10 mouse cellular contexts compared by ENCODE assay signal in genomic region chr1:41652210-41652609, GRCm38 (mm10).
DNase-seq lines count a peak whose midpoint lies in the region; ATAC-seq and TF ChIP-seq lines count a peak whose summit lies in the region.
"Had no signal": no experiment of that assay in that cellular context is flagged by ENCODE, and none has a peak within 500 bp of the region (broad histone marks: within the 10 kb centered on the region; RNA-seq: fewer than 3 reads in every experiment).

No protein-coding gene starts in this region.

- ATAC-seq in embryonic facial prominence, embryonic 15.5 days (ENCODE audit: insufficient number of reproducible peaks, low FRiP score, low TSS enrichment, low read depth), result no peak
- peak; percentile 34 for ATAC-seq in hindbrain, embryonic 16.5 days
- peak; percentile 43 for ATAC-seq in midbrain, embryonic 15.5 days (replicated peaks)

- no peak for TF ChIP-seq CTCF in layer of hippocampus, adult 2 months (conservative IDR thresholded peaks at IDR 0.05)

- no peaks in the 10 kb centered on the region for H3K9me3 ChIP-seq in embryonic facial prominence, embryonic 15.5 days (replicated peaks)
- H3K9me3 ChIP-seq in hindbrain, embryonic 16.5 days (ENCODE audit: control insufficient read depth, low read length), result no peaks in the 10 kb centered on the region
- no peaks in the 10 kb centered on the region for H3K9me3 ChIP-seq in midbrain, embryonic 15.5 days

- H3K4me3 ChIP-seq in layer of hippocampus, adult 2 months, result peak overlapping the region; percentile 1; the same call in 1 of the 2 replicates
- no peak overlapping the region; the same call in 1 of the 2 replicates for H3K4me3 ChIP-seq in embryonic facial prominence, embryonic 15.5 days (replicated peaks)
- no peak overlapping the region for H3K4me3 ChIP-seq in hindbrain, embryonic 16.5 days (ENCODE audit: low read length)
- no peak overlapping the region for H3K4me3 ChIP-seq in midbrain, embryonic 15.5 days

- H3K27ac ChIP-seq in layer of hippocampus, adult 2 months, result no peak overlapping the region
- H3K27ac ChIP-seq in embryonic facial prominence, embryonic 15.5 days (replicated peaks), result no peak overlapping the region
- H3K27ac ChIP-seq in hindbrain, embryonic 16.5 days (ENCODE audit: low read depth, low read length), result no peak overlapping the region
- peak overlapping the region; percentile 23 for H3K27ac ChIP-seq in midbrain, embryonic 15.5 days
- H3K27ac ChIP-seq: liver, embryonic 14.5 days had no signal

- H3K9ac ChIP-seq in embryonic facial prominence, embryonic 15.5 days, result no peak overlapping the region
- no peak overlapping the region for H3K9ac ChIP-seq in hindbrain, embryonic 16.5 days (ENCODE audit: low read depth, low read length)
- H3K9ac ChIP-seq in midbrain, embryonic 15.5 days, result no peak overlapping the region
- H3K9ac ChIP-seq: liver, embryonic 14.5 days had no signal

- 16% methylated on average over 3 of the region's 3 CpGs for WGBS in embryonic facial prominence, embryonic 15.5 days
- WGBS in hindbrain, embryonic 16.5 days, result 26% methylated on average over 3 of the region's 3 CpGs
- WGBS in midbrain, embryonic 15.5 days, result 17% methylated on average over 3 of the region's 3 CpGs

- intact Hi-C loops in left cerebral cortex, postnatal 10 days (cut with DNase I), result no loop called here

- no peaks in the 10 kb centered on the region for H3K36me3 ChIP-seq in embryonic facial prominence, embryonic 15.5 days
- H3K36me3 ChIP-seq in hindbrain, embryonic 16.5 days (ENCODE audit: control insufficient read depth, insufficient read depth, low read length), result no peaks in the 10 kb centered on the region
- no peaks in the 10 kb centered on the region for H3K36me3 ChIP-seq in midbrain, embryonic 15.5 days (replicated peaks)

- H3K27me3 ChIP-seq in embryonic facial prominence, embryonic 15.5 days, result no peaks in the 10 kb centered on the region
- H3K27me3 ChIP-seq in hindbrain, embryonic 16.5 days (replicated peaks; ENCODE audit: control insufficient read depth, insufficient read depth, low read length), result no peaks in the 10 kb centered on the region
- H3K27me3 ChIP-seq in midbrain, embryonic 15.5 days (replicated peaks), result no peaks in the 10 kb centered on the region

- DNase-seq in layer of hippocampus, adult 2 months (ENCODE audit: low spot score in 2 of 2), result no peak
- no peak for DNase-seq in layer of hippocampus, adult 9-10 months (ENCODE audit: low spot score)
- no peak for DNase-seq in left cerebral cortex, postnatal 10 days (ENCODE audit: extremely low spot score in 1 of 2, low spot score in 2 of 2)
- no peak for DNase-seq in thymus, postnatal 36 days
- DNase-seq in ovary, adult 18-20 months (ENCODE audit: low spot score), result no peak
- DNase-seq: thymus, postnatal 25 days had no signal

- H3K4me1 ChIP-seq in embryonic facial prominence, embryonic 15.5 days, result peaks cover 15% of the 10 kb centered on the region; the same call in 1 of the 2 replicates
- peaks cover 2% of the 10 kb centered on the region; the same call in 1 of the 2 replicates for H3K4me1 ChIP-seq in hindbrain, embryonic 16.5 days (ENCODE audit: control insufficient read depth, insufficient read depth, low read depth, low read length)
- H3K4me1 ChIP-seq in midbrain, embryonic 15.5 days, result peaks cover 16% of the 10 kb centered on the region

- peak overlapping the region; percentile 32 for H3K4me2 ChIP-seq in embryonic facial prominence, embryonic 15.5 days (replicated peaks)
- peak overlapping the region; percentile 45 for H3K4me2 ChIP-seq in hindbrain, embryonic 16.5 days (ENCODE audit: low read length)
- peak overlapping the region; percentile 20 for H3K4me2 ChIP-seq in midbrain, embryonic 15.5 days
